8 mouse cellular contexts compared by ENCODE assay signal in the genomic region with DNA sequence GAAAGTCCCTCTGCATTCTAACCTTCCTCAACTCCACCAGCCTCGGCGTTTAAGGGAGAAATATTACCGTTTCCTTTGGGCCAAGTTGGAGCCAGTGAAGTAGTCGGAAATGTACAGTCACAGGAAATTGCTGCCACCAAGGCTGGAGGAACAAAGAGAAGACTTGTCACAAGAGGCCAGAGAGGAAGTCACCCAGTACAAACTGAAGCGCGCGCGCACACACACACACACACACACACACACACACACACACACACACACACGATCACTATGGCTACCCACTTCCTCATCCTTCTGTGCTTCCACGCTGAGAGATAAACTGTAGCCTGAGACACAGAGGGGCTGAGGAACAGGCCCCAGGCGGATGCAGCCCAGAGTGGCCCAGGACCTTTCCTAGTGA. TPM values are rescaled to one million over a fixed set of nuclear protein-coding genes. Genes with fewer than 3 reads are reported as not detected.
DNase-seq lines count a peak whose midpoint lies in the region; ATAC-seq lines count a peak whose summit lies in the region.

No protein-coding gene starts in this region.

- peak; percentile 56 to 84 for DNase-seq in adrenal gland, adult (ENCODE audit: inconsistent age in 2 of 2, low spot score in 1 of 2)
- no peak for DNase-seq in adrenal gland, adult 18-20 months (ENCODE audit: low spot score in 2 of 2)
- peak; percentile 13 for DNase-seq in forelimb bud, embryonic 11.5 days (ENCODE audit: low read depth, low spot score)
- DNase-seq in kidney, postnatal 14 days, result peak; percentile 65
- peak; percentile 77 for DNase-seq in thymus, postnatal 4 days
- no peak for DNase-seq in frontal cortex, postnatal 14 days (ENCODE audit: low spot score in 2 of 2)

- peak; percentile 95 for ATAC-seq in CD4-positive, CD25-positive, alpha-beta regulatory T cell, adult 4 months
- ATAC-seq in megakaryocyte progenitor cell, adult 5-6 weeks (replicated peaks; ENCODE audit: poor library complexity), result peak; percentile 96

RNA-seq across cellular contexts. Expression of gene Tyrobp, which starts 19.2 kb away (rescaled TPM):
- 10 to 100 TPM; 34.7 to 68.5 TPM for total RNA-seq in adrenal gland, adult 18-20 months (2021)
- 1 to 10 TPM; 6.4 to 7.1 TPM for polyA plus RNA-seq in CD4-positive, CD25-positive, alpha-beta regulatory T cell, adult 4 months (2017; shearing (Covaris generic))
- 406 and 473 TPM in 2 replicates for total RNA-seq in megakaryocyte progenitor cell, adult 5-6 weeks (2015)
- 229 and 322 TPM in 2 replicates for total RNA-seq in megakaryocyte progenitor cell, adult 5-6 weeks (2017)

RNA-seq across cellular contexts. Expression of gene Hcst, which starts 25.3 kb away (rescaled TPM):
- total RNA-seq in adrenal gland, adult 18-20 months (2021), result 1 to 10 TPM; 1.5 to 1.9 TPM
- 100 to 1,000 TPM; 356 to 434 TPM for polyA plus RNA-seq in CD4-positive, CD25-positive, alpha-beta regulatory T cell, adult 4 months (2017; shearing (Covaris generic))
- 28.1 and 30.3 TPM in 2 replicates for total RNA-seq in megakaryocyte progenitor cell, adult 5-6 weeks (2015)
- 10.0 and 12.7 TPM in 2 replicates for total RNA-seq in megakaryocyte progenitor cell, adult 5-6 weeks (2017)

RNA-seq across cellular contexts. Expression of gene Nfkbid, which starts 27.2 kb away (rescaled TPM):
- 1 to 10 TPM; 1.6 to 2.0 TPM for total RNA-seq in adrenal gland, adult 18-20 months (2021)
- polyA plus RNA-seq in CD4-positive, CD25-positive, alpha-beta regulatory T cell, adult 4 months (2017; shearing (Covaris generic)), result 10 to 100 TPM; 39.2 to 44.4 TPM
- total RNA-seq in megakaryocyte progenitor cell, adult 5-6 weeks (2015), result 14.1 and 24.0 TPM in 2 replicates
- total RNA-seq in megakaryocyte progenitor cell, adult 5-6 weeks (2017), result 5.3 and 13.7 TPM in 2 replicates

RNA-seq across cellular contexts. Expression of gene Lrfn3, which starts 31.8 kb away (rescaled TPM):
- total RNA-seq in adrenal gland, adult 18-20 months (2021), result 1 to 10 TPM; 6.7 to 8.5 TPM
- not detected for polyA plus RNA-seq in CD4-positive, CD25-positive, alpha-beta regulatory T cell, adult 4 months (2017; shearing (Covaris generic))
- not detected in 2 replicates for total RNA-seq in megakaryocyte progenitor cell, adult 5-6 weeks (2015)
- not detected in 2 replicates for total RNA-seq in megakaryocyte progenitor cell, adult 5-6 weeks (2017)

RNA-seq across cellular contexts. Expression of gene Aplp1, which starts 51.0 kb away (rescaled TPM):
- 10 to 100 TPM; 31.8 to 40.6 TPM for total RNA-seq in adrenal gland, adult 18-20 months (2021)
- 1 to 10 TPM; 3.1 to 3.5 TPM for polyA plus RNA-seq in CD4-positive, CD25-positive, alpha-beta regulatory T cell, adult 4 months (2017; shearing (Covaris generic))
- total RNA-seq in megakaryocyte progenitor cell, adult 5-6 weeks (2015), result not detected in 2 replicates
- total RNA-seq in megakaryocyte progenitor cell, adult 5-6 weeks (2017), result not detected in 2 replicates

Comparison
In these comparisons a context has a peak if more than half of its experiments do, and no peak if none do; other contexts are left out.
1. DNase-seq: peak in adrenal gland, adult (2 of 2), forelimb bud, embryonic 11.5 days (single experiment), kidney, postnatal 14 days (single experiment) and thymus, postnatal 4 days (single experiment); none in adrenal gland, adult 18-20 months (0 of 2) and frontal cortex, postnatal 14 days (0 of 2).